Comparison of ENCODE assay signal across 24 mouse cellular contexts in genomic region chr15:42346131-42346530, GRCm38 (mm10).
"Had no signal": no experiment of that assay in that cellular context is flagged by ENCODE, and none has a peak within 500 bp of the region (broad histone marks: within the 10 kb centered on the region; RNA-seq: fewer than 3 reads in every experiment).

No protein-coding gene starts in this region.

- ATAC-seq: hindbrain, embryonic 16.5 days; inflammation-experienced regulatory T-cells, adult 6 months; intestine, embryonic 15.5 days; intestine, postnatal 0 days had no signal

- H3K27me3 ChIP-seq: heart, embryonic 12.5 days; hindbrain, embryonic 12.5 days; intestine, embryonic 15.5 days; limb, embryonic 13.5 days; limb, embryonic 15.5 days; liver, embryonic 13.5 days had no signal

- H3K9ac ChIP-seq: heart, embryonic 12.5 days; hindbrain, embryonic 12.5 days; hindbrain, embryonic 14.5 days; intestine, embryonic 15.5 days; limb, embryonic 13.5 days; limb, embryonic 15.5 days; liver, embryonic 13.5 days had no signal

- H3K4me3 ChIP-seq: heart, embryonic 10.5 days; heart, embryonic 12.5 days; hindbrain, embryonic 10.5 days; hindbrain, embryonic 12.5 days; intestine, embryonic 15.5 days; limb, embryonic 13.5 days; limb, embryonic 15.5 days; liver, embryonic 13.5 days had no signal

- H3K27ac ChIP-seq: heart, embryonic 10.5 days; hindbrain, embryonic 10.5 days; hindbrain, embryonic 12.5 days; hindbrain, embryonic 14.5 days; intestine, embryonic 15.5 days; limb, embryonic 13.5 days; limb, embryonic 15.5 days; liver, embryonic 13.5 days had no signal

- H3K4me2 ChIP-seq: heart, embryonic 12.5 days; hindbrain, embryonic 12.5 days; hindbrain, embryonic 14.5 days; intestine, embryonic 15.5 days; limb, embryonic 13.5 days; limb, embryonic 15.5 days; liver, embryonic 13.5 days had no signal

- H3K36me3 ChIP-seq: heart, embryonic 10.5 days; heart, embryonic 12.5 days; hindbrain, embryonic 10.5 days; hindbrain, embryonic 12.5 days; intestine, embryonic 15.5 days; limb, embryonic 13.5 days; limb, embryonic 15.5 days; liver, embryonic 13.5 days had no signal

- H3K9me3 ChIP-seq: heart, embryonic 12.5 days; hindbrain, embryonic 10.5 days; hindbrain, embryonic 12.5 days; intestine, embryonic 15.5 days; limb, embryonic 15.5 days; liver, embryonic 13.5 days had no signal

- H3K4me1 ChIP-seq: heart, embryonic 10.5 days; heart, embryonic 12.5 days; hindbrain, embryonic 10.5 days; hindbrain, embryonic 12.5 days; intestine, embryonic 15.5 days; limb, embryonic 13.5 days; limb, embryonic 15.5 days; liver, embryonic 13.5 days had no signal

- DNase-seq: gastrocnemius, postnatal 14 days; gastrocnemius, postnatal 36 days; heart, adult 18-20 months; heart, postnatal 10 days; heart, postnatal 4 days; kidney, adult 18-20 months; kidney, adult 8-10 months; kidney, postnatal 10 days; kidney, postnatal 25 days; layer of hippocampus, adult 9-11 months; layer of hippocampus, postnatal 36 days; left cerebral cortex, postnatal 4 days; liver, embryonic 13.5 days had no signal
